Mouse (Mus musculus) c-Kit-positive CD71-positive TER-119-negative erythroid progenitor cells, embryonic 14.5 days (primary cell): Measurements from ENCODE around the gene Glul.
"Not testable (repeated sequence)": the region's sequence is repeated elsewhere in the genome, so short reads cannot be mapped to it uniquely, and the experiment has no call there.

Experiments used
- DNase-seq: peaks from one replicate; pipeline ENCODE4 v3.0.0-alpha.2; 2013; ENCODE audit warnings: low read depth

The Glul gene

GRCm38 (mm10) chr1:153899731-153900380 lies at the start of gene Glul, which contains the start of gene Teddm2:
Glul (plus strand) TSS chr1:153899944.
Teddm2 (minus strand) TSS chr1:153900228.
- peak; percentile 87 for DNase-seq

- DNase-seq = not testable (repeated sequence)
These were observed 47.0 kb upstream of the Glul start for GRCm38 (mm10) chr1:153852696-153853095.

- DNase-seq = no peak
These were observed 43.8 kb upstream of the Glul start for GRCm38 (mm10) chr1:153855946-153856345.

GRCm38 (mm10) chr1:153874045-153874444 lies 25.7 kb upstream of the Glul start, which contains the start of gene Teddm1b:
Teddm1b (plus strand) TSS chr1:153874345.
- DNase-seq = no peak

DNA sequence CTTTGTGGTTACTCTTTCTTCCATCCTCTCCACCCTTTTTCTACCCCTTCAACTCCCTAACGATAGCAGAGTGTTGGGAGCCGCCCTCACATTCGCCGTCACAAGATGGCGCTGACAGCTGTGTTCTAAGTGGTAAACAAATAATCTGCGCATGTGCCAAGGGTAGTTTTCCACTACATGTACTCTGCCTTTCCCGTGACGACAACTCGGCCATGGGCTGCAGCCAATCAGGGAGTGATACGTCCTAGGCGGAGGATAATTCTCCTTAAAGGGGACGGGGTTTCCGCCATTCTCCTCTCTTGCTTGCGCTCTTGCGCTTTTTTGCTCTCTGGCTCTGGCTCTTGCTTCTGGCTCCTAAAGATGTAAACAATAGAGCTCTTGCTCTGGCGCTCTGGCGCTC lies 19.4 kb upstream of the Glul start:
- not testable (repeated sequence) for DNase-seq

GRCm38 (mm10) chr1:153886024-153886633 lies 13.6 kb upstream of the Glul start:
- no peak for DNase-seq

- no peak for DNase-seq
These were observed 9.6 kb upstream of the Glul start for GRCm38 (mm10) chr1:153890121-153890520.

DNA sequence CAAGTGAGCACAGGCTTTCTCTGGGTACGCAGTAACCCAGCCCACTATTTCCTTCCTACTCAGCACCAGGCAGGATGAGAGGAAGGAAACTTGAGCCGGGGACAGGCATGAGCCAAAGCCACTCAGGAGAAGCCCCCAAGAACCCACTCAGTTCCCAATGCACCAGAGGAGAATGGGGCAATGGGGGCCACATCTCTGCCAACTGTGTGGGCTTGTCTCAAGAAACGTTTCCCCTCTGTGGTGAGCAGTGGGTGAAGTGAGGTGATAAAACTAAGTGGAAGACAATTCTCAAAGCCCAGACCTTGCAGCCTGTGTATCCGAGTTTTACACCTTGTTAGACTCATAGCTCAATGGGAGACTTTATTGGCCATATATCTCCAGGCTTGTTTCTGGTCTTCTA lies 8.3 kb upstream of the Glul start, which contains the start of gene Teddm1a:
Gene Teddm1a (plus strand): TSS at position 301 of the 400 bp plus-strand sequence.
- no peak for DNase-seq

GRCm38 (mm10) chr1:153893746-153894145 lies 6.0 kb upstream of the Glul start:
- no peak for DNase-seq

DNA sequence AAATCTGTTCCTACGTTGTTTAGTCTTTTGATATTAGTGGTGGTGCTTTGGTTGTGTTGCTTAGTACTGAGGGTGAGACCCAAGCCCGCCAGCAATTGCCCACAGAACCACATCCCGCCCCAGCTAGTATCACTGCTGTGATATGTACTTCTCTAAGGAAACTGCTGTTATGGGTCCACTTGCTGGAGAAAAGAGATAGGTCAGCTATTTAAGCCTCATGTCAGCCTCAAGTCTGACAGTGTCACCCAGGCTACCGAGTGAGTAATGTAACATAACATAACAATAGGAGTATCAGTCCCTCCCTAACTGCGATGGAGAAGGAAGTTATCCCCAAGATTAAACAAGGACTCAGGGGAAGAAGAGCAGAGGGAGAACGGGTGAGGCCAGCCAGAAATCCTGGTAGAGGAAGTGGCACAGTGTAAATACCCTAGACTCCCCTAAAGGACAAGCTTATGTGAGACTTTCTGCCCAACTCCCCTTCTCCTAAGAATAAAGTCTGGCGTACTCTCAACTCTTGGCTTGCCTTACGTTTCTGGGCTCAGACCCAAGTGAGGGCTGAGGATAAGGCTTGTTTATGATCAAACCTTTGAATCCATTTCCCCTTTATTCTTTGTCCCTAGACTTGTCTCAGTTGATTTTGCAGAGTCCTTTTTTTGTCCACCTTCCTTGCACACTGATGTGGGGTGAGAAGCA lies 5.4 kb upstream of the Glul start:
- no peak for DNase-seq

DNA sequence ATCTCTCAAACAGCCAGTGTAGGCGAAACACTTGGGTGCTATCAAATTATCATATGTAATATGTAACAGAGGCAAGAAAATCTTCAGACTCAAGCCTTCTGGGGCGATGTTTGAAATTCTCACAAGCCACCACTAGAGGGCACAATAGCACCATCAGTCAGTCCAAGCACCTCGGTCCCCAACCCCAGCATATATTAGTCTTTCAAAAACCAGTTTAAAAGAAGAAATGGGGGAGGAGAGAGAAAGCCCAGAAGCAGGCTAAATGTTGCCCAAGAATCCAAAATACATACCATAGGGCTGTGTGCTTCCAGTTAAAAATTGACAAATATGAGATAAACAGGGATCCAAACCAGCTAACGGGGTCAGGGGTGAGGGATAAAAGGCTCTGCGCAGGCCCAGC lies 4.8 kb upstream of the Glul start:
- DNase-seq = no peak

- DNase-seq = no peak
These were observed 2.5 kb upstream of the Glul start for GRCm38 (mm10) chr1:153897196-153897595.

DNA sequence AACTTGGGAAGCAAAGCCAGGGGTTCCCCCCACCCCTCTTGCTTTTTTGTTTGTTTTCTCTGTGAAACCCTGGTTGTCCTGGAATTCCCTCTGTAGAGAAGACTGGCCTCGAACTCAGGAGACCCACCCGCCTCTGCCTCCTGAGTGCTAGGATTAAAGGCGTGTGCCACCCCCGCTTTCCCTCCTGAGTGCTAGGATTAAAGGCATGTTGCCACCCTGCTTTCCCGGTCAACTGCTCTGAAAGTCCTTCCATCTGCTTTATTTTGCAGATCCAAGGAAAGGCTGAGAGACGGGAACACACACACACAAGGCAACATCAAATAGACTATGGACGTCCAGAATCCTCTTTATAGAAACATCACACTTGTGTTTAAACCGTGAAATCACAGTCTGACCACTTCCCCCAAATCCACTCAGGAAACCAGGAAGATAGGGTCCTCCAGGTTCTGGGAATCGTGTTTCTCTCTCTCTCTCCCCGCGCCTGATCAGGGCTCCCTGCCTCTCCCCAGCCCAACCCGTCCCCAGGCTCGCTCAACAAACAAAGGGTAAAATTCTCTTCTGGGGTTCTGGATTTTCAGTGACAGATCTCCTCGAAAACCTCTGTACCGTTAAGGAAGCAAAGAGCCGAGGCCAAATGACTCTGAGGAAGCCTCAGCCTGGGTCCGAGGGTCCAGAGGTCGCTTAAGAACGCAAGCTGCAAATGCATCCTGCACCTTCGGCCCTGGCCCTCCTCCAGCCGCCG lies 584 bp upstream of the Glul start:
- DNase-seq = no peak

- DNase-seq = no peak
These were observed 637 bp downstream of the Glul start for GRCm38 (mm10) chr1:153900381-153900780.

DNA sequence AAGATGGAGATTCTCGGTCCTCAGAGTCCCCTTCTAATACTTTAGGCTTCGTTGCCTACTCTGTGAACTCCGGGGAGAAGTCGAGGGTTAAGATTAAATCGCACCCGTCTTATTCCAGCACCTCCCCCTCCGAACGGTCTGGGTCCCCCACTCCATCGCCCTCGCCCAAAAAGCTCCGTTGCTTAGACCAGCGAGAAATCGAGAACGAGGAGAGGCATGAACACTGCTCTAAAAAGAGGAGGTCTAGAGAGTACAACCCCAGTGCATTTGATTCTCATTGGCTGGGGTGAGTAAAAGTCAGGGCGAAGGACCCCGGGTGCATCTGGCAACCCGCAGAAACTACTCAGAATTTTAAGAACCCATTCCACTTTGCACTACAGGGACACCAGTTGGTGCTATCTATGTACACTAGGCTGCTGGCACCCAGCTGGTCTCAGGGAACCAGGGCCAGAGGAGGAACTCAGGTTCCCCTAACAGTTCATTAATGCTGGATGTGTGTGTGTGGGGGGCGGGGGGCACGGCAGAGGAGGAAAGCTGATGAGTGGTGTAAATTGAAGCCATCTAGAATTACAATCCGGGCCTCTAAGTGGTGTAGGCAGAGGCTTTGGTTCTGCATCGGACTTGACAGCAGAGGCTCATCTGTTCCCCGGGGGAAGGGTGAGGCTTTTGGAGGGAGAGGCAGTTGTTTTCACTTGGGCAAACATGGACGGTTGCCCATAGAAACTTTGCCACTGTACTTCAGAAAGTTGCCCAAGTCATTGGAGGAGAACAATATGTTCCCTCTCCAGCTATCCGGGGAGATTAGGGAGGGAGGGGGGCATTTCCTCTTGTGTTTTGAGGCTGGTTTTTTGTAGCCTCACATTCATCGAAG lies 1.4 kb downstream of the Glul start:
- no peak for DNase-seq

DNA sequence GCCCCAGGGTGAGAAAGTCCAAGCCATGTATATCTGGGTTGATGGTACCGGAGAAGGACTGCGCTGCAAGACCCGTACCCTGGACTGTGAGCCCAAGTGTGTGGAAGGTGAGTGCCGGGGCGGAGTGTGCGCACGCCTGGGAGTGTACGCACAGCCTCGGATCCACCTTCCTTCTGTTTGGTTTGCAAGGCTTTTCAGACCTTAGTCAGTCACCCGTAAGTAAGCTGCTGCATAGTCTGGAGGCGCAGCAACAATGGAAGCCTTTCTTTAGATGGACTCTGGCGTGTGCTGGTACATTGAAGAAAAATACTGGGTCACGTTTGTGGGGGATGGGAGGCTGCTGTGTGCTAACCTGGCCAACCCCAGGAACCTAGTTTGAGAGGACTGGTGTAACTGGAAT lies 3.3 kb downstream of the Glul start:
- no peak for DNase-seq

DNA sequence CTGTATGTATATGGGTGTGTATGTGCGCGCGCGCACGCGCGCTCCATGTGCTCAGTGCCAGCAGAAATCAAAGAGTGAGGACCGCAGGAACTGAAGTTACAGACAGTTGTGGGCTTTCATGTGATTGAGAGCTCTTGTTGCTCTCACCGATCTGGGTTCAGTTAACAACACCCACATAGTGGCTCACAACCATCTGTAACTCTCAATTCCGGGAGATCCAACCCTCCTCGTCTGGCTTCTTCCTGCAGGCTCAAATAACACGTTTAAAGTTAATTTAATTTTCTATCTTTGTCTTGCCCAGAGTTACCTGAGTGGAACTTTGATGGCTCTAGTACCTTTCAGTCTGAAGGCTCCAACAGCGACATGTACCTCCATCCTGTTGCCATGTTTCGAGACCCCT lies 4.5 kb downstream of the Glul start:
- no peak for DNase-seq

- no peak for DNase-seq
These were observed 6.1 kb downstream of the Glul start for GRCm38 (mm10) chr1:153905884-153906283.

- DNase-seq = no peak
These were observed 8.5 kb downstream of the Glul start for GRCm38 (mm10) chr1:153908208-153908607.

DNA sequence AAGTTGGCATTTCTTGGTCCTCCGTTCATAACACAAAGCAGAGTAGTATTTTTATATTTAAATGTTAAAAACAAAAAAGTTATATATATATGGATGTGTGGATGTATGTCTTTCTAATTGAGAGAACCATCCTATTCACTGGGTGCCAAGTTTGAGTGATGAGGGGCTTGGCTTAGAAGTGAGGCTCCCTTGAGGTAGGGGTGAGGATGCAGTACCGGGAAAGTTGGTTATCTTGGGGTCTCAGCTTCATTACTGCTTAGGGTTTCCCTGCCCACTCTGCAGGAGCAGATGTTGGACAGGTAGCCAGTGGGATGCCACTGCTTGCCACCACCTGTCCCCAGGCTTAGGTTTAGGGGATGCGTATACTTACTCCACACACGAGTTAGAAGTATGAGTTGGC lies 9.0 kb downstream of the Glul start:
- no peak for DNase-seq

GRCm38 (mm10) chr1:153909213-153909962 lies 9.6 kb downstream of the Glul start:
- no peak for DNase-seq
